Mouse (Mus musculus) liver, embryonic 16.5 days (tissue): Measurements from ENCODE around the gene Pla2g6. TPM values are rescaled to one million over a fixed set of nuclear protein-coding genes. Genes with fewer than 3 reads are reported as not detected.

ENCODE experiments used
- ATAC-seq: fragments of 200-750 bp; cut with Nextera tagmentation; 2 replicates; pipeline ENCODE4 v1.8.0; 2017; ENCODE audit warnings: low read depth, mild to moderate bottlenecking, moderate number of reproducible peaks, moderate library complexity
- H3K27ac ChIP-seq: fragments of 300-500 bp; sonication (generic); 2 replicates; pipeline ENCODE4 v1.5.1; 2014; ENCODE audit warnings: mild to moderate bottlenecking, low read length
- H3K27me3 ChIP-seq: fragments of 300-500 bp; sonication (generic); 2 replicates; pipeline ENCODE4 v1.6.1; 2014; ENCODE audit warnings: low read depth, low read length, mixed read lengths; ENCODE audit not compliant: control insufficient read depth, insufficient read depth
- H3K36me3 ChIP-seq: fragments of 300-500 bp; sonication (generic); 2 replicates; pipeline ENCODE4 v1.6.1; 2014; ENCODE audit warnings: mild to moderate bottlenecking; ENCODE audit not compliant: control insufficient read depth, insufficient read depth
- H3K4me1 ChIP-seq: fragments of 300-500 bp; sonication (generic); 2 replicates; pipeline ENCODE4 v1.6.1; 2014; ENCODE audit warnings: low read depth, low read length, mixed read lengths; ENCODE audit not compliant: control insufficient read depth
- H3K4me2 ChIP-seq: fragments of 300-500 bp; sonication (generic); 2 replicates; pipeline ENCODE4 v1.6.1; 2014; ENCODE audit warnings: low read depth, low read length, mixed read lengths
- H3K4me3 ChIP-seq: fragments of 300-500 bp; sonication (generic); 2 replicates; pipeline ENCODE4 v1.5.1; 2014; ENCODE audit warnings: low read depth, mild to moderate bottlenecking, low read length
- H3K9ac ChIP-seq: fragments of 300-500 bp; sonication (generic); 2 replicates; pipeline ENCODE4 v1.6.1; 2014; ENCODE audit warnings: low read depth, low read length
- H3K9me3 ChIP-seq: fragments of 300-500 bp; sonication (generic); replicated peaks from 2 replicates; pipeline ENCODE4 v1.6.1; 2016; ENCODE audit warnings: low read length; ENCODE audit not compliant: control insufficient read depth
- WGBS: fragments of 180-500 bp; shearing (Covaris S2); extraction: QIAGEN DNeasy Blood & Tissue Kit; methylation state at CpG from one replicate; pipeline ENCODE4 v1.1.7; 2014; ENCODE audit not compliant: insufficient replicate concordance; 5-methylcytosine and 5-hydroxymethylcytosine counted together
- polyA plus RNA-seq: library from polyadenylated mRNA; unstranded; fragments of >200 nt; fragmentation: Nextera tagmentation; extraction: Ambion mirVana; gene quantifications from 2 replicates; pipeline ENCODE4 v1.2.1, GENCODE M21; 2015

Pla2g6 gene
- polyA plus RNA-seq, 1 experiment from 2014 or later: 19.5 TPM

- no peak for ATAC-seq
- 41% methylated on average over 4 of the region's 4 CpGs for WGBS
- H3K9me3 ChIP-seq: no peaks in the 10 kb centered on the region
- H3K36me3 ChIP-seq: no peaks in the 10 kb centered on the region
- H3K27me3 ChIP-seq: peaks cover 13% of the 10 kb centered on the region
- no peak overlapping the region for H3K27ac ChIP-seq
- H3K9ac ChIP-seq: no peak overlapping the region
- no peak overlapping the region for H3K4me3 ChIP-seq
- H3K4me1 ChIP-seq: peaks cover 10% of the 10 kb centered on the region
- H3K4me2 ChIP-seq: no peak overlapping the region
These were observed 16.4 kb upstream of the Pla2g6 start for GRCm38 (mm10) chr15:79344627-79345026.

- H3K4me2 ChIP-seq: no peak overlapping the region
- H3K36me3 ChIP-seq: no peaks in the 10 kb centered on the region
- ATAC-seq: no peak
- no peak overlapping the region for H3K9ac ChIP-seq
- peaks cover 13% of the 10 kb centered on the region for H3K27me3 ChIP-seq
- 57% methylated on average over 6 of the region's 6 CpGs for WGBS
- H3K4me1 ChIP-seq: peaks cover 7% of the 10 kb centered on the region
- no peak overlapping the region for H3K27ac ChIP-seq
- no peak overlapping the region for H3K4me3 ChIP-seq
- no peaks in the 10 kb centered on the region for H3K9me3 ChIP-seq
These were observed 14.6 kb upstream of the Pla2g6 start for GRCm38 (mm10) chr15:79342641-79343337.

- Histone ChIP-seq H3K9me3 (no peaks in the 10 kb centered on the region), H3K4me3 (no peak overlapping the region), H3K4me1 (peaks cover 4% of the 10 kb centered on the region), H3K9ac (no peak overlapping the region), H3K36me3 (no peaks in the 10 kb centered on the region), H3K27me3 (peaks cover 2% of the 10 kb centered on the region; the same call in 1 of the 2 replicates), H3K27ac (no peak overlapping the region), H3K4me2 (no peak overlapping the region)
- 48% methylated on average over 5 of the region's 5 CpGs for WGBS
- ATAC-seq: no peak
These were observed 10.8 kb upstream of the Pla2g6 start for GRCm38 (mm10) chr15:79338978-79339377.

GRCm38 (mm10) chr15:79335061-79335655, 7.0 kb upstream of the Pla2g6 start:
- no peak overlapping the region for H3K4me3 ChIP-seq
- H3K9ac ChIP-seq: no peak overlapping the region
- no peaks in the 10 kb centered on the region for H3K9me3 ChIP-seq
- no peaks in the 10 kb centered on the region for H3K36me3 ChIP-seq
- ATAC-seq: no peak
- H3K4me2 ChIP-seq: no peak overlapping the region
- H3K4me1 ChIP-seq: peaks cover 16% of the 10 kb centered on the region
- H3K27me3 ChIP-seq: peaks cover 2% of the 10 kb centered on the region; the same call in 1 of the 2 replicates
- H3K27ac ChIP-seq: no peak overlapping the region
- WGBS: 47% methylated on average over 7 of the region's 7 CpGs

GRCm38 (mm10) chr15:79333409-79333808, 5.2 kb upstream of the Pla2g6 start:
- peaks cover 2% of the 10 kb centered on the region; the same call in 1 of the 2 replicates for H3K27me3 ChIP-seq
- no peak overlapping the region for H3K4me2 ChIP-seq
- peak overlapping the region; percentile 12 for H3K27ac ChIP-seq
- no peaks in the 10 kb centered on the region for H3K9me3 ChIP-seq
- peaks cover 22% of the 10 kb centered on the region for H3K4me1 ChIP-seq
- no peak overlapping the region for H3K9ac ChIP-seq
- H3K36me3 ChIP-seq: no peaks in the 10 kb centered on the region
- no peak overlapping the region for H3K4me3 ChIP-seq
- WGBS: 41% methylated on average over 4 of the region's 4 CpGs
- ATAC-seq: peak; percentile 82

- H3K4me3 ChIP-seq: no peak overlapping the region
- H3K36me3 ChIP-seq: no peaks in the 10 kb centered on the region
- H3K4me1 ChIP-seq: peaks cover 35% of the 10 kb centered on the region
- no peak overlapping the region for H3K27ac ChIP-seq
- H3K4me2 ChIP-seq: no peak overlapping the region
- ATAC-seq: no peak
- no peaks in the 10 kb centered on the region for H3K27me3 ChIP-seq
- 68% methylated on average over 4 of the region's 4 CpGs for WGBS
- no peaks in the 10 kb centered on the region for H3K9me3 ChIP-seq
- H3K9ac ChIP-seq: no peak overlapping the region
These were observed 2.3 kb upstream of the Pla2g6 start for GRCm38 (mm10) chr15:79330521-79330920.

GRCm38 (mm10) chr15:79329979-79330363, 1.8 kb upstream of the Pla2g6 start:
- Histone ChIP-seq H3K9ac (no peak overlapping the region), H3K27ac (no peak overlapping the region), H3K4me3 (no peak overlapping the region), H3K36me3 (no peaks in the 10 kb centered on the region), H3K9me3 (no peaks in the 10 kb centered on the region), H3K4me2 (no peak overlapping the region), H3K4me1 (peaks cover 35% of the 10 kb centered on the region), H3K27me3 (no peaks in the 10 kb centered on the region)
- WGBS: 79% methylated on average over 6 of the region's 6 CpGs
- no peak for ATAC-seq

- WGBS: 90% methylated on average over 6 of the region's 6 CpGs
- no peak overlapping the region for H3K27ac ChIP-seq
These were observed 1.3 kb upstream of the Pla2g6 start for GRCm38 (mm10) chr15:79329346-79329978.

GRCm38 (mm10) chr15:79328939-79329275, 717 bp upstream of the Pla2g6 start:
- no peak for ATAC-seq
- H3K4me3 ChIP-seq: no peak overlapping the region; the same call in 1 of the 2 replicates

More at GRCm38 (mm10) chr15:79329346-79329978, 1.3 kb upstream of the Pla2g6 start:
- H3K9ac ChIP-seq: no peak overlapping the region
- H3K4me2 ChIP-seq: no peak overlapping the region
- no peaks in the 10 kb centered on the region for H3K27me3 ChIP-seq
- no peak overlapping the region for H3K4me3 ChIP-seq
- peaks cover 40% of the 10 kb centered on the region for H3K4me1 ChIP-seq
- no peak for ATAC-seq
- H3K36me3 ChIP-seq: no peaks in the 10 kb centered on the region
- no peaks in the 10 kb centered on the region for H3K9me3 ChIP-seq

More at GRCm38 (mm10) chr15:79328939-79329275, 717 bp upstream of the Pla2g6 start:
- peaks cover 44% of the 10 kb centered on the region for H3K4me1 ChIP-seq
- peak overlapping the region; percentile 93 for H3K4me2 ChIP-seq
- H3K9me3 ChIP-seq: no peaks in the 10 kb centered on the region
- H3K36me3 ChIP-seq: no peaks in the 10 kb centered on the region
- no peaks in the 10 kb centered on the region for H3K27me3 ChIP-seq
- no peak overlapping the region; the same call in 1 of the 2 replicates for H3K27ac ChIP-seq
- 59% methylated on average over 4 of the region's 4 CpGs for WGBS
- no peak overlapping the region for H3K9ac ChIP-seq
